Mouse (Mus musculus) myocyte (in vitro differentiated cells): ENCODE results near the gene Cacng1. TPM values are rescaled to one million over a fixed set of nuclear protein-coding genes. Genes with fewer than 3 reads are reported as not detected.

Experiments
- polyA plus RNA-seq: library from polyadenylated mRNA; unstranded; fragments of >200 nt; fragmentation: generic; extraction: Trizol; gene quantifications from one replicate; pipeline ENCODE4 v1.2.1, GENCODE M21; 2012; ENCODE audit warnings: missing spikeins

Gene Cacng1
- polyA plus RNA-seq, 1 experiment: 603 TPM

Other genes starting within 250 kb of the Cacng1 start
- gene Pitpnc1, start 245.8 kb downstream of the Cacng1 start, polyA plus RNA-seq: 0.74 TPM
- gene Psmd12, start 237.0 kb downstream of the Cacng1 start, polyA plus RNA-seq: 66.3 TPM
- 5.8 TPM for gene Helz, start 168.6 kb downstream of the Cacng1 start, polyA plus RNA-seq
- 0.14 TPM for gene Cacng4, start 78.0 kb upstream of the Cacng1 start, polyA plus RNA-seq
- not detected for gene Cacng5, start 198.5 kb upstream of the Cacng1 start, polyA plus RNA-seq